Mouse (Mus musculus): ENCODE results near the gene Nap1l2.

DNA sequence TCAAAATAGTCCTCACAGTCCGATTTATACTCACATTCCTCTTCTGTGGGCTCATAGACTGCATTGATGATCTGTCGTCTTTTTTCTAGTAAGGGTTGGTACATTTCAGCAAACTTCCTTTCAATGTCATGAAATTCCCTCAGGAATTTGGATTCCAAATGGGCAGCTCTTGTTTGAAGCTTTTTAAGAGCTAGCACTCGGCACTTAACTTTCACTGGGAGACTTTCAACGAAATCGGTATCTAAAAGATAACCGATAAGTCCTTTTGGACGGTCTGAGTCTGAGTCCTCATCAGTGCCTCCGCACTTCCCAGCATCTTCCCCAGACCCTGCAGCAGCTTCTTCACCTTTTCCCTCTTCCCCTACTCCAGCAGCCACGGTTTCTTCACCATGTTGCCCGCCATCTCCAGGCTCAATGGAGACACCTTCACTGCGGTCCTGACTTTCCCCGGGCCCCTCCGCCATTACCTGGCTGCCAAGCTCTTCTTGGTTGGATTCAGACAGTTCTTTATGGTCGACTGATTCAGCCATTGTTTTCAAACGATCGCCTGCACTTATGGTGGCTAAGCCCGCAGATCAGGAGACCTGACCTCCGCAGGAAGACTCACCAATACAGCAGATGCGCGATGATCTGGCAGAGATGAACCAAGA is 534 bp downstream of the Nap1l2 start:
- TF ChIP-seq CTCF (conservative IDR thresholded peaks at IDR 0.05; ENCODE audit: insufficient read depth, insufficient read length, low read depth, low read length) (no peak), POLR2A (IDR thresholded peaks at IDR 0.05; ENCODE audit: low read depth, low read length) (no peak)
